Mouse (Mus musculus) midbrain, embryonic 11.5 days (tissue): ENCODE data around the gene B230219D22Rik. TPM values are rescaled to one million over a fixed set of nuclear protein-coding genes. Genes with fewer than 3 reads are reported as not detected.

Experiments used
- ATAC-seq: fragments of 200-750 bp; cut with Nextera tagmentation; 2 replicates; pipeline ENCODE4 v1.8.0; 2017; ENCODE audit warnings: moderate TSS enrichment, moderate library complexity; ENCODE audit not compliant: low FRiP score
- DNase-seq: peaks from one replicate; pipeline ENCODE4 v3.0.0; 2015; ENCODE audit warnings: low spot score; ENCODE audit errors: missing footprints
- H3K27ac ChIP-seq: fragments of 300-500 bp; sonication (generic); 2 replicates; pipeline ENCODE4 v1.5.1; 2014; ENCODE audit warnings: low read depth, low read length
- H3K27me3 ChIP-seq: fragments of 300-500 bp; sonication (generic); 2 replicates; pipeline ENCODE4 v1.6.1; 2014; ENCODE audit warnings: mild to moderate bottlenecking, low read length, moderate library complexity, mixed read lengths; ENCODE audit not compliant: control insufficient read depth, insufficient read depth
- H3K36me3 ChIP-seq: fragments of 300-500 bp; sonication (generic); 2 replicates; pipeline ENCODE4 v1.6.1; 2014; ENCODE audit warnings: mild to moderate bottlenecking, low read length, moderate library complexity, mixed read lengths; ENCODE audit not compliant: control insufficient read depth, insufficient read depth
- H3K4me1 ChIP-seq: fragments of 300-500 bp; sonication (generic); 2 replicates; pipeline ENCODE4 v1.6.1; 2014; ENCODE audit warnings: low read length; ENCODE audit not compliant: control insufficient read depth, insufficient read depth
- H3K4me2 ChIP-seq: fragments of 300-500 bp; sonication (generic); 2 replicates; pipeline ENCODE4 v1.6.1; 2014; ENCODE audit warnings: mild to moderate bottlenecking, moderate library complexity
- H3K4me3 ChIP-seq: fragments of 300-500 bp; sonication (generic); 2 replicates; pipeline ENCODE4 v1.5.1; 2014; ENCODE audit warnings: low read depth, low read length
- H3K9ac ChIP-seq: fragments of 300-500 bp; sonication (generic); 2 replicates; pipeline ENCODE4 v1.6.1; 2014; ENCODE audit warnings: low read length
- H3K9me3 ChIP-seq: fragments of 300-500 bp; sonication (generic); 2 replicates; pipeline ENCODE4 v1.6.1; 2016; ENCODE audit warnings: low read length; ENCODE audit not compliant: control insufficient read depth
- WGBS: fragments of 180-500 bp; shearing (Covaris S2); extraction: QIAGEN DNeasy Blood & Tissue Kit; methylation state at CpG from one replicate; pipeline ENCODE4 v1.1.7; 2014; 5-methylcytosine and 5-hydroxymethylcytosine counted together
- polyA plus RNA-seq: library from polyadenylated mRNA; unstranded; fragments of >200 nt; fragmentation: Nextera tagmentation; extraction: Ambion mirVana; gene quantifications from 2 replicates; pipeline ENCODE4 v1.2.1, GENCODE M21; 2014

Gene B230219D22Rik
- polyA plus RNA-seq, 1 experiment from 2014 or later: 66.0 TPM

GRCm38 (mm10) chr13:55715167-55715512, 22.2 kb downstream of the B230219D22Rik start:
- H3K4me1 ChIP-seq: peaks cover 6% of the 10 kb centered on the region; the same call in 1 of the 2 replicates
- no peaks in the 10 kb centered on the region for H3K27me3 ChIP-seq
- peaks cover 6% of the 10 kb centered on the region; the same call in 1 of the 2 replicates for H3K36me3 ChIP-seq
- H3K9ac ChIP-seq: peak overlapping the region; percentile 96
- no peaks in the 10 kb centered on the region for H3K9me3 ChIP-seq
- no peak for DNase-seq
- WGBS: 16% methylated on average over 5 of the region's 5 CpGs
- peak overlapping the region; percentile 67 for H3K27ac ChIP-seq
- H3K4me3 ChIP-seq: peak overlapping the region; percentile 94
- ATAC-seq: peak; percentile 13; the same call in 1 of the 2 replicates
- peak overlapping the region; percentile 65 for H3K4me2 ChIP-seq

- H3K4me3 ChIP-seq: no peak overlapping the region
- WGBS: 81% methylated on average over 7 of the region's 7 CpGs
Measured at GRCm38 (mm10) chr13:55715908-55716510, 23.1 kb downstream of the B230219D22Rik start.

GRCm38 (mm10) chr13:55721516-55721915, 28.6 kb downstream of the B230219D22Rik start:
- no peak for DNase-seq
- peaks cover 15% of the 10 kb centered on the region; the same call in 1 of the 2 replicates for H3K36me3 ChIP-seq
- no peaks in the 10 kb centered on the region for H3K4me1 ChIP-seq
- no peak overlapping the region for H3K4me2 ChIP-seq
- H3K4me3 ChIP-seq: no peak overlapping the region
- WGBS: 80% methylated on average over 8 of the region's 8 CpGs
- no peak for ATAC-seq
- H3K9ac ChIP-seq: no peak overlapping the region
- no peak overlapping the region for H3K27ac ChIP-seq
- H3K9me3 ChIP-seq: no peaks in the 10 kb centered on the region
- no peaks in the 10 kb centered on the region for H3K27me3 ChIP-seq

More at GRCm38 (mm10) chr13:55715908-55716510, 23.1 kb downstream of the B230219D22Rik start:
- DNase-seq (no peak), ATAC-seq (no peak)
- Histone ChIP-seq H3K36me3 (peaks cover 6% of the 10 kb centered on the region; the same call in 1 of the 2 replicates), H3K27me3 (no peaks in the 10 kb centered on the region), H3K9ac (no peak overlapping the region), H3K27ac (no peak overlapping the region), H3K4me1 (peaks cover 6% of the 10 kb centered on the region; the same call in 1 of the 2 replicates), H3K4me2 (no peak overlapping the region; the same call in 1 of the 2 replicates), H3K9me3 (no peaks in the 10 kb centered on the region)

- peaks cover 15% of the 10 kb centered on the region; the same call in 1 of the 2 replicates for H3K36me3 ChIP-seq
- ATAC-seq: no peak
- WGBS: 86% methylated on average over 2 of the region's 2 CpGs
Measured at GRCm38 (mm10) chr13:55721995-55722394, 29.1 kb downstream of the B230219D22Rik start.

GRCm38 (mm10) chr13:55726598-55727119, 33.7 kb downstream of the B230219D22Rik start:
- WGBS: 6% methylated on average over 4 of the region's 4 CpGs
- Histone ChIP-seq H3K27me3 (no peaks in the 10 kb centered on the region), H3K36me3 (peaks cover 5% of the 10 kb centered on the region; the same call in 1 of the 2 replicates), H3K27ac (peak overlapping the region; percentile 88), H3K4me3 (peak overlapping the region; percentile 49), H3K9me3 (no peaks in the 10 kb centered on the region), H3K4me2 (peak overlapping the region; percentile 52), H3K4me1 (no peaks in the 10 kb centered on the region), H3K9ac (peak overlapping the region; percentile 72)
- ATAC-seq: no peak
- no peak for DNase-seq

More at GRCm38 (mm10) chr13:55721995-55722394, 29.1 kb downstream of the B230219D22Rik start:
- Histone ChIP-seq H3K4me3 (no peak overlapping the region), H3K4me1 (no peaks in the 10 kb centered on the region), H3K4me2 (no peak overlapping the region), H3K27me3 (no peaks in the 10 kb centered on the region), H3K9me3 (no peaks in the 10 kb centered on the region), H3K27ac (no peak overlapping the region), H3K9ac (no peak overlapping the region)
- no peak for DNase-seq

- peak; percentile 97 for DNase-seq
- Histone ChIP-seq H3K4me3 (peak within 1 kb of the TSS; percentile 49), H3K9me3 (no peaks in the 10 kb centered on the region), H3K27me3 (no peaks in the 10 kb centered on the region), H3K27ac (peak within 1 kb of the TSS; percentile 88), H3K4me1 (no peaks in the 10 kb centered on the region), H3K36me3 (peaks cover 3% of the 10 kb centered on the region; the same call in 1 of the 2 replicates), H3K9ac (peak within 1 kb of the TSS; percentile 72), H3K4me2 (peak within 1 kb of the TSS; percentile 52)
- ATAC-seq: peak; percentile 92
- 0% methylated on average over 73 of the region's 73 CpGs for WGBS
Measured at GRCm38 (mm10) chr13:55727120-55727838, 34.4 kb downstream of the B230219D22Rik start, which contains the start of gene Pcbd2. Gene Pcbd2 (plus strand): TSS chr13:55727368.

- Histone ChIP-seq H3K27me3 (no peaks in the 10 kb centered on the region), H3K27ac (peak overlapping the region; percentile 88), H3K4me1 (no peaks in the 10 kb centered on the region), H3K4me2 (peak overlapping the region; percentile 52), H3K36me3 (peaks cover 3% of the 10 kb centered on the region; the same call in 1 of the 2 replicates), H3K9ac (peak overlapping the region; percentile 72; the same call in 1 of the 2 replicates), H3K9me3 (no peaks in the 10 kb centered on the region), H3K4me3 (peak overlapping the region; percentile 49)
- ATAC-seq (peak; percentile 51; the same call in 1 of the 2 replicates), DNase-seq (no peak)
- 5% methylated on average over 19 of the region's 19 CpGs for WGBS
Measured at GRCm38 (mm10) chr13:55727839-55728238, 34.9 kb downstream of the B230219D22Rik start.

GRCm38 (mm10) chr13:55730716-55731115, 37.8 kb downstream of the B230219D22Rik start:
- DNase-seq (no peak), ATAC-seq (no peak)
- no peaks in the 10 kb centered on the region for H3K36me3 ChIP-seq
- no peaks in the 10 kb centered on the region for H3K27me3 ChIP-seq
- H3K9me3 ChIP-seq: no peaks in the 10 kb centered on the region
- no peaks in the 10 kb centered on the region for H3K4me1 ChIP-seq
- H3K27ac ChIP-seq: no peak overlapping the region
- no peak overlapping the region for H3K4me3 ChIP-seq
- H3K9ac ChIP-seq: no peak overlapping the region
- whole genome bisulfite sequencing: 91% methylated on average over 7 of the region's 7 CpGs
- H3K4me2 ChIP-seq: no peak overlapping the region
